Mouse (Mus musculus) hindbrain, embryonic 16.5 days (tissue): ENCODE data around the gene Lrrc55. TPM values are rescaled to one million over a fixed set of nuclear protein-coding genes. Genes with fewer than 3 reads are reported as not detected.

Source experiments
- ATAC-seq: fragments of 200-750 bp; cut with Nextera tagmentation; 2 replicates; pipeline ENCODE4 v1.8.0; 2017; ENCODE audit warnings: moderate TSS enrichment, moderate library complexity
- H3K27ac ChIP-seq: fragments of 300-500 bp; sonication (generic); 2 replicates; pipeline ENCODE4 v1.5.1; 2014; ENCODE audit warnings: low read depth, mild to moderate bottlenecking, control low read depth, low read length, moderate library complexity
- H3K27me3 ChIP-seq: fragments of 300-500 bp; sonication (generic); replicated peaks from 2 replicates; pipeline ENCODE4 v1.6.1; 2014; ENCODE audit warnings: low read length; ENCODE audit not compliant: control insufficient read depth, insufficient read depth
- H3K36me3 ChIP-seq: fragments of 300-500 bp; sonication (generic); 2 replicates; pipeline ENCODE4 v1.6.1; 2014; ENCODE audit warnings: mild to moderate bottlenecking, low read length, moderate library complexity, mixed read lengths; ENCODE audit not compliant: control insufficient read depth, insufficient read depth
- H3K4me1 ChIP-seq: fragments of 300-500 bp; sonication (generic); 2 replicates; pipeline ENCODE4 v1.6.1; 2014; ENCODE audit warnings: low read depth, low read length; ENCODE audit not compliant: control insufficient read depth, insufficient read depth
- H3K4me2 ChIP-seq: fragments of 300-500 bp; sonication (generic); 2 replicates; pipeline ENCODE4 v1.6.1; 2014; ENCODE audit warnings: mild to moderate bottlenecking, low read length, control low read depth, moderate library complexity
- H3K4me3 ChIP-seq: fragments of 300-500 bp; sonication (generic); 2 replicates; pipeline ENCODE4 v1.5.1; 2014; ENCODE audit warnings: mild to moderate bottlenecking, low read length, control low read depth, moderate library complexity
- H3K9ac ChIP-seq: fragments of 300-500 bp; sonication (generic); 2 replicates; pipeline ENCODE4 v1.6.1; 2014; ENCODE audit warnings: low read depth, mild to moderate bottlenecking, control low read depth, low read length, moderate library complexity
- H3K9me3 ChIP-seq: fragments of 300-500 bp; sonication (generic); 2 replicates; pipeline ENCODE4 v1.6.1; 2014; ENCODE audit warnings: mild to moderate bottlenecking, low read length, moderate library complexity; ENCODE audit not compliant: control insufficient read depth
- WGBS: fragments of 180-500 bp; shearing (Covaris S2); extraction: QIAGEN DNeasy Blood & Tissue Kit; methylation state at CpG from one replicate; pipeline ENCODE4 v1.1.7; 2014; 5-methylcytosine and 5-hydroxymethylcytosine counted together
- polyA plus RNA-seq: library from polyadenylated mRNA; unstranded; fragments of >200 nt; fragmentation: Nextera tagmentation; extraction: Ambion mirVana; gene quantifications from 2 replicates; pipeline ENCODE4 v1.2.1, GENCODE M21; 2015

The Lrrc55 gene
- polyA plus RNA-seq, 1 experiment from 2014 or later, result 12.7 TPM

GRCm38 (mm10) chr2:85224221-85225179 is 27.5 kb upstream of the Lrrc55 start:
- Histone ChIP-seq H3K36me3 (no peaks in the 10 kb centered on the region), H3K27me3 (no peaks in the 10 kb centered on the region), H3K9me3 (no peaks in the 10 kb centered on the region), H3K4me1 (no peaks in the 10 kb centered on the region; the same call in 1 of the 2 replicates), H3K27ac (no peak overlapping the region), H3K4me3 (no peak overlapping the region), H3K4me2 (no peak overlapping the region), H3K9ac (no peak overlapping the region)
- ATAC-seq, result no peak; the same call in 1 of the 2 replicates
- 59% methylated on average over 17 of the region's 17 CpGs for WGBS

GRCm38 (mm10) chr2:85216606-85217005 is 19.6 kb upstream of the Lrrc55 start:
- no peak overlapping the region for H3K27ac ChIP-seq
- H3K4me2 ChIP-seq, result no peak overlapping the region
- ATAC-seq, result no peak
- H3K4me3 ChIP-seq, result no peak overlapping the region
- H3K9me3 ChIP-seq, result no peaks in the 10 kb centered on the region
- H3K9ac ChIP-seq, result no peak overlapping the region
- H3K36me3 ChIP-seq, result no peaks in the 10 kb centered on the region
- H3K4me1 ChIP-seq, result no peaks in the 10 kb centered on the region
- no peaks in the 10 kb centered on the region for H3K27me3 ChIP-seq

- WGBS, result 68% methylated on average over 2 of the region's 2 CpGs
- Histone ChIP-seq H3K27ac (no peak overlapping the region), H3K9me3 (no peaks in the 10 kb centered on the region), H3K4me2 (no peak overlapping the region), H3K4me3 (no peak overlapping the region), H3K4me1 (no peaks in the 10 kb centered on the region), H3K27me3 (no peaks in the 10 kb centered on the region), H3K9ac (no peak overlapping the region), H3K36me3 (no peaks in the 10 kb centered on the region)
- peak; percentile 92 for ATAC-seq
Observed at GRCm38 (mm10) chr2:85213746-85214145, 16.7 kb upstream of the Lrrc55 start.

- Histone ChIP-seq H3K27ac (no peak overlapping the region), H3K9me3 (no peaks in the 10 kb centered on the region), H3K9ac (no peak overlapping the region), H3K4me3 (no peak overlapping the region), H3K4me1 (no peaks in the 10 kb centered on the region), H3K36me3 (no peaks in the 10 kb centered on the region), H3K4me2 (no peak overlapping the region), H3K27me3 (no peaks in the 10 kb centered on the region)
- no peak for ATAC-seq
- 54% methylated on average over 5 of the region's 5 CpGs for WGBS
Observed at GRCm38 (mm10) chr2:85209301-85209700, 12.3 kb upstream of the Lrrc55 start.

GRCm38 (mm10) chr2:85205170-85205569 is 8.2 kb upstream of the Lrrc55 start:
- Histone ChIP-seq H3K27ac (no peak overlapping the region), H3K27me3 (no peaks in the 10 kb centered on the region), H3K4me2 (no peak overlapping the region), H3K36me3 (no peaks in the 10 kb centered on the region), H3K4me3 (no peak overlapping the region), H3K9ac (no peak overlapping the region), H3K9me3 (no peaks in the 10 kb centered on the region), H3K4me1 (no peaks in the 10 kb centered on the region)
- 70% methylated on average over 8 of the region's 8 CpGs for WGBS
- ATAC-seq, result no peak

- Histone ChIP-seq H3K27me3 (no peaks in the 10 kb centered on the region), H3K4me3 (peak overlapping the region; percentile 52), H3K9me3 (no peaks in the 10 kb centered on the region), H3K9ac (peak overlapping the region; percentile 69), H3K4me1 (peaks cover 6% of the 10 kb centered on the region; the same call in 1 of the 2 replicates), H3K27ac (peak overlapping the region; percentile 79), H3K4me2 (peak overlapping the region; percentile 72), H3K36me3 (no peaks in the 10 kb centered on the region)
- ATAC-seq, result peak; percentile 88
- WGBS, result 1% methylated on average over 24 of the region's 24 CpGs
Observed at GRCm38 (mm10) chr2:85198011-85198965, 1.3 kb upstream of the Lrrc55 start.

- no peak overlapping the region for H3K4me3 ChIP-seq
- peaks cover 6% of the 10 kb centered on the region; the same call in 1 of the 2 replicates for H3K4me1 ChIP-seq
- 69% methylated on average over 1 of the region's 1 CpGs for WGBS
- H3K4me2 ChIP-seq, result no peak overlapping the region
- ATAC-seq, result no peak
- H3K36me3 ChIP-seq, result peaks cover 4% of the 10 kb centered on the region; the same call in 1 of the 2 replicates
- no peak overlapping the region for H3K27ac ChIP-seq
- no peaks in the 10 kb centered on the region for H3K27me3 ChIP-seq
- H3K9ac ChIP-seq, result no peak overlapping the region
- no peaks in the 10 kb centered on the region for H3K9me3 ChIP-seq
Observed at GRCm38 (mm10) chr2:85194566-85194965, 2.4 kb downstream of the Lrrc55 start.

- no peak overlapping the region for H3K9ac ChIP-seq
- ATAC-seq, result no peak
- peaks cover 4% of the 10 kb centered on the region; the same call in 1 of the 2 replicates for H3K36me3 ChIP-seq
- no peak overlapping the region for H3K4me2 ChIP-seq
- WGBS, result 73% methylated on average over 6 of the region's 6 CpGs
- H3K4me3 ChIP-seq, result no peak overlapping the region
- no peaks in the 10 kb centered on the region for H3K27me3 ChIP-seq
- no peaks in the 10 kb centered on the region for H3K9me3 ChIP-seq
- H3K27ac ChIP-seq, result no peak overlapping the region
- H3K4me1 ChIP-seq, result no peaks in the 10 kb centered on the region
Observed at GRCm38 (mm10) chr2:85187582-85188151, 9.3 kb downstream of the Lrrc55 start.
